Mouse (Mus musculus): Measurements from ENCODE around the gene Olfr1325. TPM values are rescaled to one million over a fixed set of nuclear protein-coding genes. Genes with fewer than 3 reads are reported as not detected.
"Not testable (repeated sequence)": the region's sequence is repeated elsewhere in the genome, so short reads cannot be mapped to it uniquely, and the experiment has no call there.

Olfr1325 gene
- total RNA-seq (2021) = not detected

DNA sequence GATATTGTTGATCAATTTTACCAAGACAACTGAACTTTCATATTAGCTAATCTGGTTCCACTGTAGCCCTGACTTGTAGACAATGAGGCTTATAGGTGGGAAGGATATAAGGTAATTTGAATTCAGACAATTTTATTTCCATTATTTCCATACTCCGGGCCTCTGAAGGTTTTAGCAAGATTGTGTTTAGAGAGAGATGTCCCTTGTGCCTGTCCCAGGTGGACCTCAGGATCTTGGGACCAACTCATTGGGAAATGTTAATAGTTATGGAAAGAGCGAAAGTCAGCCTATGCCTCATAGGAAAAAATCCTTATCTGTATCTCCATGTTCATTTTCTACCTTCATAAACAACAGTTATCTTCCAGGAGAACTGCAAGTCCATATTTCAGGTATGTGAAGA lies at the start of gene Olfr1325:
Olfr1325 (plus strand) TSS at position 301 of the 400 bp plus-strand sequence.
- DNase-seq (ENCODE audit: extremely low spot score in 1 of 2, low spot score in 2 of 2) = no peak
- intact Hi-C loops (cut with DNase I) = no loop called here

DNA sequence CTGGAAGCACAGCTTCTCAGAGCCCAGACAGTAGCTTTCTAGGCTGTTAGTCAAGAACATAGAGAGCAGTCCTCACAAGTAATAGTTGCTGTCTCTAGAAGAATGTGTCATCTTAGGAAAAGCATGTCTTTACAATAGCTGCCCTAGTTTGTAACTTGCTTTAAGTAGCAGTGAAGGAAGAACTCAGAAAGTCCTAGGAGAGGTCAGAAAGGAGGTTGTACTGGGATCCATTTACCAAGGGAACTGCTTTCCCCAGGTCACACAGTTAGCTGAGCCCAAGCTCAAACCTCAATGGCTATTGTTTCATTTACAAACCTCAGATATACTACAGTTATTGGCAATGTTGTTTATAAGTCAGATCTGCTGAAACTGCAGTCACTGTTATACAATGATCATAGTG lies 17.7 kb upstream of the Olfr1325 start, which contains the start of gene Olfr1326-ps1:
Olfr1326-ps1 (minus strand) TSS at position 101 of the 400 bp plus-strand sequence.
- no peak for DNase-seq (ENCODE audit: extremely low spot score in 1 of 2, low spot score in 2 of 2)
- intact Hi-C loops (cut with DNase I) = no loop called here

DNA sequence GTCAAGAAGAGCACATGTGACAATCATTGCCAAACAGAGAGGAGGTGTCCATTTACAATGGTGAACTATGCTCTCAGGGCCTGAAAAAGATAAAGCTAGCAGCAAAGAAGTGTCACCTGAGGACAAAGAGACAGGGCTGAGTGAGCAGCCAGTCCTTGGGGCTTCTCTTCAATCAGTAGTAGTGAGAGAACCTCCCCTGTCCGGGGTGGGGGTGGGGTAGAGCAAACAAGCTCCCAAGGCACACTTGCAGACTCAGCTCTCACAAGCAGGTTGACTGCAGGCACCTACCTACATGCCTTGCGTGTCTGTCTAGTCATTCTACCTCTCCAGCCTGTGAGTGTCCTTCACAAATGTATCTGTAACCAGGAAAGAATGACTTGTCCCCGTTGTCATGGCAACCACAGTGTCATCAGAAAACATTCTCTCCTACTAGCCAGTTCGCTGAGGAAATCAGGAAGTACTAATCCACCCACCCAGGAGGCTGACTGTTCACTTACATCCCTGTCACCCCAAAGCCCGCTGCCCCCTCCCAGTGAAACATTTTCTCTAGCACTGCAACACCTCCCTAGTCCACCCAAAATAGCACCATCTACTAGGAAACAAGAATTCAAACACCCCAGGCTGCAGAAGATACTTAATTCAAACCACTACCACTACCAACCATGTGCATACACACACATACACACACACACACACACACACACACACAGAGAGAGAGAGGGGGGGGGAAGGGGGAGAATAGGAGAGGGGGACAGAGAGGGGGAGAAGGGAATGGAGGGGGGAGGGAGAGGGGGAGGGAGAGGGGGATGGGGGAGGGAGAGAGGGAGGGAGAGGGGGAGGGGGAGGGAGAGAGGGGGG lies 53.2 kb downstream of the Olfr1325 start, which contains the start of gene Gm5640:
Gm5640 (minus strand) TSS at position 170 of the 858 bp plus-strand sequence.
- intact Hi-C loops (cut with DNase I) = not testable (repeated sequence)
- peak; percentile 2 to 24 for DNase-seq (ENCODE audit: extremely low spot score in 1 of 2, low spot score in 2 of 2)

DNA sequence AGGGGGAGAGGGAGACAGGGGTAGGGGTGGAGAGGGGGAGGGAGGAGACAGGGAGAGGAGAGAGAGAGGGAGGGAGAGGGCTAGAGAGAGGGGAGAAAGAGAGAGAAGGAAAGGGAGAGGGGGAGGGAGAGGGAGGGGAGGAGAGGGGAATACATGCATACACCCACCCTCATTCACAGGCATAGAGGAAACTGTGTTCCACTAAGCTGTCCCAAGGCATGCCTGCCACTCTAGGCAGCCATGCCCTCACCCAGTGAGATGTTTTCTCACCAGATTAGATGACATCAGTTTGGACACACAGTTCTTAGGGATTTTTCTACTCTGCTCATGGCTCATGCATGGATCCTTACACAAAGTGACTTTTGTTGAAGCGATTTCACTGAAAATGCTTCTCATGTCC lies 53.9 kb downstream of the Olfr1325 start:
- DNase-seq (ENCODE audit: extremely low spot score in 1 of 2, low spot score in 2 of 2); intact Hi-C loops (cut with DNase I): not testable (repeated sequence)

Other genes with a start within 250 kb of the Olfr1325 start
- 10 to 100 TPM; 31.9 to 35.9 TPM for gene Lage3, start 239.1 kb upstream of the Olfr1325 start, total RNA-seq (2021)
- 10 to 100 TPM; 58.7 to 59.2 TPM for gene Ubl4a, start 219.5 kb upstream of the Olfr1325 start, total RNA-seq (2021)
- 1 to 10 TPM; 2.0 to 2.4 TPM for gene Slc10a3, start 219.3 kb upstream of the Olfr1325 start, total RNA-seq (2021)
- 10 to 100 TPM; 16.4 to 24.1 TPM for gene Fam3a, start 199.4 kb upstream of the Olfr1325 start, total RNA-seq (2021)
- 10 to 100 TPM; 42.9 to 45.7 TPM for gene Ikbkg, start 199.4 kb upstream of the Olfr1325 start, total RNA-seq (2021)
- gene G6pdx, start 163.5 kb upstream of the Olfr1325 start, total RNA-seq (2021) = 10 to 100 TPM; 29.8 to 33.3 TPM
- not detected for gene Gm6880, start 111.3 kb upstream of the Olfr1325 start, total RNA-seq (2021)
- gene Olfr1326-ps1, start 17.8 kb upstream of the Olfr1325 start, total RNA-seq (2021) = not detected
- under 1 TPM; 0.51 to 0.69 TPM for gene Gm5640, start 53.0 kb downstream of the Olfr1325 start, total RNA-seq (2021)
- gene Gm6890, start 148.2 kb downstream of the Olfr1325 start, total RNA-seq (2021) = not detected
- gene Gm5936, start 244.5 kb downstream of the Olfr1325 start, total RNA-seq (2021) = under 1 TPM in 1 of 2 experiments, not detected in 1; 0.21 TPM

Data from left cerebral cortex, postnatal 10 days (tissue).